Mouse (Mus musculus) small intestine, adult 2 months (tissue): Measurements from ENCODE around the gene Ccdc93. TPM values are rescaled to one million over a fixed set of nuclear protein-coding genes. Genes with fewer than 3 reads are reported as not detected.

Experiments
- H3K27ac ChIP-seq: fragments of 200-500 bp; 2 replicates; pipeline ENCODE4 v1.5.1; 2012; ENCODE audit warnings: low read depth, low read length, control low read depth, inconsistent platforms; ENCODE audit not compliant: insufficient read depth
- H3K27me3 ChIP-seq: fragments of 200-500 bp; 2 replicates; pipeline ENCODE4 v1.6.1; 2012; ENCODE audit warnings: mild to moderate bottlenecking, moderate library complexity, low read length, inconsistent platforms; ENCODE audit not compliant: control insufficient read depth, insufficient read depth
- H3K36me3 ChIP-seq: fragments of 200-500 bp; 2 replicates; pipeline ENCODE4 v1.6.1; 2012; ENCODE audit warnings: mild to moderate bottlenecking, low read length, control low read depth, inconsistent platforms; ENCODE audit not compliant: control insufficient read depth, insufficient read depth
- H3K4me1 ChIP-seq: fragments of 200-500 bp; 2 replicates; pipeline ENCODE4 v1.6.1; 2012; ENCODE audit warnings: low read length, inconsistent platforms, mixed read lengths; ENCODE audit not compliant: control insufficient read depth, insufficient read depth, insufficient read length
- H3K4me3 ChIP-seq: fragments of 200-500 bp; 2 replicates; pipeline ENCODE4 v1.5.1; 2012; ENCODE audit warnings: low read depth, mild to moderate bottlenecking, control low read depth, inconsistent platforms, low read length, moderate library complexity
- CTCF ChIP-seq: fragments of 200-500 bp; IDR thresholded peaks from 2 replicates; pipeline ENCODE4 v1.5.1; 2012; ENCODE audit warnings: low read depth, mild to moderate bottlenecking, control low read depth, inconsistent platforms, low read length, moderate library complexity, mixed read lengths; ENCODE audit not compliant: insufficient replicate concordance, insufficient read length; ENCODE audit errors: extremely low read depth
- POLR2A ChIP-seq: fragments of 200-500 bp; IDR thresholded peaks from 2 replicates; pipeline ENCODE4 v1.6.1; 2012; ENCODE audit warnings: low read depth, mild to moderate bottlenecking, control low read depth, inconsistent platforms, low read length, moderate library complexity
- WGBS: fragments of 180-500 bp; shearing (Covaris S2); methylation state at CpG from one replicate; pipeline ENCODE4 v1.1.7; 2018; 5-methylcytosine and 5-hydroxymethylcytosine counted together
- polyA plus RNA-seq: library from polyadenylated mRNA; depleted of rRNA; stranded (reverse); fragments of >200 nt; gene quantifications from 2 replicates; pipeline ENCODE4 v1.2.3, GENCODE M21; 2012

Ccdc93 gene
- polyA plus RNA-seq, 1 experiment: 5.4 TPM

GRCm38 (mm10) chr1:121448166-121448565 lies 17.3 kb downstream of the Ccdc93 start:
- TF ChIP-seq CTCF: no peak
- no peak for TF ChIP-seq POLR2A
- H3K4me3 ChIP-seq: no peak overlapping the region
- H3K36me3 ChIP-seq: peaks cover 48% of the 10 kb centered on the region
- H3K4me1 ChIP-seq: no peaks in the 10 kb centered on the region
- H3K27me3 ChIP-seq: no peaks in the 10 kb centered on the region
- no peak overlapping the region for H3K27ac ChIP-seq
- 95% methylated on average over 19 of the region's 19 CpGs for WGBS

DNA sequence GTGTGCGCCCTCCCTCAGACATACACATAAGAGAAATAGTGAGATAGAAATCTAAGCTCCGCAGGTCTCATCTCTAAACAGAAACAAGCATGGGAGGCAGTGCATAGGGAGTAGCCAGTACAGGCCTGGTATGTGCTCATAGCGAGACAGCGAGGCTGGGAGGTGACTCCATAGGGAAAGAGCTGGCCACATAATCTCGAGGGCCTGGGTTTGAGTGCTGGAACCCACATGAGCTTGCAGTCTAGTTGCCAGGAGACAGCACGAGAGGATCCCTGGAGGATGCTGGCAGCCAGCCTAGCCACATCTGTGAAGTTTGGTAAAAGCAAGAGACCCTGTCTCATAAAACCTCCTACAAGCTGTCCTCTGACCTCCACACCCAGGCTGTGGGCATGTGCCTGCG lies 20.2 kb downstream of the Ccdc93 start:
- peaks cover 38% of the 10 kb centered on the region for H3K36me3 ChIP-seq
- H3K27me3 ChIP-seq: no peaks in the 10 kb centered on the region
- no peak overlapping the region for H3K4me3 ChIP-seq
- 85% methylated on average over 7 of the region's 7 CpGs for WGBS
- H3K4me1 ChIP-seq: no peaks in the 10 kb centered on the region
- no peak overlapping the region for H3K27ac ChIP-seq
- no peak for TF ChIP-seq POLR2A
- no peak for TF ChIP-seq CTCF

GRCm38 (mm10) chr1:121452498-121452897 lies 21.6 kb downstream of the Ccdc93 start:
- no peak for TF ChIP-seq POLR2A
- TF ChIP-seq CTCF: no peak
- peaks cover 32% of the 10 kb centered on the region for H3K36me3 ChIP-seq
- 87% methylated on average over 6 of the region's 6 CpGs for WGBS

GRCm38 (mm10) chr1:121453053-121453452 lies 22.2 kb downstream of the Ccdc93 start:
- 88% methylated on average over 4 of the region's 4 CpGs for WGBS
- Histone ChIP-seq H3K4me1 (no peaks in the 10 kb centered on the region; the same call in 1 of the 2 replicates), H3K36me3 (peaks cover 27% of the 10 kb centered on the region), H3K27me3 (no peaks in the 10 kb centered on the region), H3K4me3 (no peak overlapping the region), H3K27ac (no peak overlapping the region)
- TF ChIP-seq CTCF (no peak), POLR2A (no peak)

More at GRCm38 (mm10) chr1:121452498-121452897, 21.6 kb downstream of the Ccdc93 start:
- Histone ChIP-seq H3K4me1 (no peaks in the 10 kb centered on the region; the same call in 1 of the 2 replicates), H3K4me3 (no peak overlapping the region), H3K27ac (no peak overlapping the region), H3K27me3 (no peaks in the 10 kb centered on the region)

DNA sequence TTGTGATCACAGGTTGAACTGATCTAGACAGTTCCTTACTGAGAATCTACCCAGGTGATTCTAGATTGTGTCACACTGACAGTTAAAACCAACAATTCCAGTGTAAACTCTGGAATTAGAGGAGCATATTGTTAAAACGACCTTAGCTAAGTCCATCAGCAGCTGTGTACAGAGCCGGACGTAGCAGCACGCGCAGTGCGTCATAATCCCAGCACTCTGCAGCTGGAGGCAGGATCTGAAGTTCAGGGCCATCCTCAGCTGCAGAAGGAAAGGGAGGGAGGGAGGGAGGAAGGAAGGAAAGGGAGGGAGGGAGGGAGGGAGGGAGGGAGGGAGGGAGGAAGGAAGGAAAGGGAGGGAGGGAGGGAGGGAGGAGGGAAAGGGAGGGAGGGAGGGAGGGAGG lies 24.1 kb downstream of the Ccdc93 start:
- WGBS: 81% methylated on average over 6 of the region's 6 CpGs
- Histone ChIP-seq H3K27me3 (no peaks in the 10 kb centered on the region), H3K4me1 (peaks cover 2% of the 10 kb centered on the region), H3K36me3 (peaks cover 15% of the 10 kb centered on the region), H3K4me3 (no peak overlapping the region), H3K27ac (no peak overlapping the region)
- TF ChIP-seq CTCF (no peak), POLR2A (no peak)

GRCm38 (mm10) chr1:121460077-121460476 lies 29.2 kb downstream of the Ccdc93 start:
- Histone ChIP-seq H3K27me3 (no peaks in the 10 kb centered on the region), H3K36me3 (peaks cover 9% of the 10 kb centered on the region), H3K27ac (no peak overlapping the region), H3K4me3 (no peak overlapping the region), H3K4me1 (peaks cover 20% of the 10 kb centered on the region)
- WGBS: 86% methylated on average over 6 of the region's 6 CpGs
- TF ChIP-seq CTCF: peak; percentile 39; the same call in 1 of the 2 replicates
- TF ChIP-seq POLR2A: no peak

GRCm38 (mm10) chr1:121461895-121462294 lies 31.0 kb downstream of the Ccdc93 start:
- WGBS: 84% methylated on average over 7 of the region's 7 CpGs
- Histone ChIP-seq H3K27ac (peak overlapping the region; percentile 91), H3K4me3 (no peak overlapping the region), H3K27me3 (no peaks in the 10 kb centered on the region), H3K36me3 (peaks cover 9% of the 10 kb centered on the region), H3K4me1 (peaks cover 24% of the 10 kb centered on the region)
- no peak for TF ChIP-seq POLR2A
- no peak for TF ChIP-seq CTCF

DNA sequence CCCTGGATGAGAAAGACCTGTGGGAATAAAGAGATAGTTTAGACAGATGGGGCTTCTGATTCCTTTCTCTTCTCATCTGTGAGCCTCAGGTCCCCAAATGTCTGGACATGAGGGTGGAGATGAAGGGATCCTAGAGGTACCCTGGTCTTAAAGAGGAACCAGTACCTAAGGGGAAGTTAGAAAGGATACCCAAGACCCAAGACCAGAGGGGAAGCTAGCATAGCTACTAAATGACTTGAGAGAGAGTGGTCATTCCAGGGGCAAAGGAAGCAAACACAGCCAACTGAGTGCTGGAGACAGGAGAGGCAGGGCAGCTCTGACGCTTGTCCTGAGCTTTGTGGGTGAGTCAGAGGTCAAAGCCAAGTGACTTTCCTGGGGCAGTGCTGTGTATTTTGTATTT lies 31.8 kb downstream of the Ccdc93 start:
- no peaks in the 10 kb centered on the region for H3K27me3 ChIP-seq
- H3K36me3 ChIP-seq: peaks cover 14% of the 10 kb centered on the region
- no peak for TF ChIP-seq POLR2A
- TF ChIP-seq CTCF: no peak
- peaks cover 24% of the 10 kb centered on the region for H3K4me1 ChIP-seq
- WGBS: 63% methylated on average over 1 of the region's 1 CpGs
- H3K27ac ChIP-seq: peak overlapping the region; percentile 91
- no peak overlapping the region for H3K4me3 ChIP-seq
